Mouse (Mus musculus): Measurements from ENCODE around the gene Ccdc47. TPM values are rescaled to one million over a fixed set of nuclear protein-coding genes. Genes with fewer than 3 reads are reported as not detected.

Ccdc47 gene
- polyA plus RNA-seq, 1 experiment from 2014 or later = 66.5 TPM

DNA sequence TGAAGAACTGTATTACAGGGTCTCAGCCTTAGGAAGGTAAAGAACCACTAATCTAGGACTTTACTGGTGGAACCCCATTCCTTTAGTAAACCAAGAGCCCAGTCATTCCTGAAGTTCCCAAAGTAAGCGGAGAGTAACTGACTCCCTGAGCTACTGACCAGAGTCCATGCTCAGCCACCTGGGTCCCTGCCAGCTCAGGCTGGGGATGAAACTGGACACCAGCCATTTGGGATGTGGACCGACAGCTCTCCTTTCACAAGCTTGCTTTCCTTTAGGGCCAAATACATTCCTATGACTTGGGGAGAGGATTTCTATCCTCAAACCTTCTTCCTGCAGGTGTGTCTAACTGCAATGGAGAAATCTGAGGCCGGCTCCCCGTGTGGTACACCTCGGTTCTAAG is 41.8 kb downstream of the Ccdc47 start:
- Histone ChIP-seq H3K4me1 (ENCODE audit: insufficient read depth) (no peaks in the 10 kb centered on the region), H3K4me3 (ENCODE audit: low read depth, low read length) (no peak overlapping the region), H3K36me3 (ENCODE audit: insufficient read depth) (peaks cover 16% of the 10 kb centered on the region; the same call in 1 of the 2 replicates), H3K9ac (no peak overlapping the region), H3K27me3 (ENCODE audit: insufficient read depth, low read length) (no peaks in the 10 kb centered on the region), H3K4me2 (no peak overlapping the region), H3K9me3 (ENCODE audit: low read depth, low read length) (no peaks in the 10 kb centered on the region), H3K27ac (ENCODE audit: low read depth) (no peak overlapping the region)
- ATAC-seq (ENCODE audit: insufficient read depth) = no peak
- TF ChIP-seq CTCF (IDR thresholded peaks at IDR 0.05; ENCODE audit: low read depth) = no peak
- 78% methylated on average over 5 of the region's 5 CpGs for WGBS
- no peak for DNase-seq

GRCm38 (mm10) chr11:106173228-106173627 is 42.9 kb downstream of the Ccdc47 start:
- Histone ChIP-seq H3K27me3 (ENCODE audit: insufficient read depth, low read length) (no peaks in the 10 kb centered on the region), H3K4me3 (ENCODE audit: low read depth, low read length) (no peak overlapping the region), H3K9me3 (ENCODE audit: low read depth, low read length) (no peaks in the 10 kb centered on the region), H3K9ac (no peak overlapping the region), H3K27ac (ENCODE audit: low read depth) (no peak overlapping the region), H3K36me3 (ENCODE audit: insufficient read depth) (peaks cover 18% of the 10 kb centered on the region; the same call in 1 of the 2 replicates), H3K4me2 (no peak overlapping the region), H3K4me1 (ENCODE audit: insufficient read depth) (no peaks in the 10 kb centered on the region)
- 93% methylated on average over 2 of the region's 2 CpGs for WGBS
- no peak for ATAC-seq (ENCODE audit: insufficient read depth)
- DNase-seq = no peak
- no peak for TF ChIP-seq CTCF (IDR thresholded peaks at IDR 0.05; ENCODE audit: low read depth)

- H3K4me1 ChIP-seq (ENCODE audit: insufficient read depth) = no peaks in the 10 kb centered on the region
- no peak overlapping the region for H3K4me2 ChIP-seq
- H3K9ac ChIP-seq = no peak overlapping the region
- H3K36me3 ChIP-seq (ENCODE audit: insufficient read depth) = peaks cover 36% of the 10 kb centered on the region
- peak; percentile 44 for DNase-seq
- no peak overlapping the region for H3K27ac ChIP-seq (ENCODE audit: low read depth)
- ATAC-seq (ENCODE audit: insufficient read depth) = no peak
- WGBS = 77% methylated on average over 7 of the region's 7 CpGs
- H3K27me3 ChIP-seq (ENCODE audit: insufficient read depth, low read length) = no peaks in the 10 kb centered on the region
- peak; percentile 61 for TF ChIP-seq CTCF (IDR thresholded peaks at IDR 0.05; ENCODE audit: low read depth)
- no peaks in the 10 kb centered on the region for H3K9me3 ChIP-seq (ENCODE audit: low read depth, low read length)
- H3K4me3 ChIP-seq (ENCODE audit: low read depth, low read length) = no peak overlapping the region
These were observed 45.3 kb downstream of the Ccdc47 start for GRCm38 (mm10) chr11:106170807-106171206.

GRCm38 (mm10) chr11:106167435-106167834 is 48.7 kb downstream of the Ccdc47 start:
- H3K9me3 ChIP-seq (ENCODE audit: low read depth, low read length) = no peaks in the 10 kb centered on the region
- no peak overlapping the region for H3K9ac ChIP-seq
- no peaks in the 10 kb centered on the region for H3K4me1 ChIP-seq (ENCODE audit: insufficient read depth)
- no peak overlapping the region for H3K27ac ChIP-seq (ENCODE audit: low read depth)
- DNase-seq (no peak), ATAC-seq (ENCODE audit: insufficient read depth) (no peak)
- H3K4me3 ChIP-seq (ENCODE audit: low read depth, low read length) = no peak overlapping the region
- H3K4me2 ChIP-seq = no peak overlapping the region
- no peak for TF ChIP-seq CTCF (IDR thresholded peaks at IDR 0.05; ENCODE audit: low read depth)
- H3K27me3 ChIP-seq (ENCODE audit: insufficient read depth, low read length) = no peaks in the 10 kb centered on the region
- 77% methylated on average over 5 of the region's 5 CpGs for WGBS
- H3K36me3 ChIP-seq (ENCODE audit: insufficient read depth) = peaks cover 53% of the 10 kb centered on the region

GRCm38 (mm10) chr11:106164601-106165180 is 51.5 kb downstream of the Ccdc47 start:
- no peaks in the 10 kb centered on the region for H3K4me1 ChIP-seq (ENCODE audit: insufficient read depth)
- no peak overlapping the region for H3K4me2 ChIP-seq
- H3K27me3 ChIP-seq (ENCODE audit: insufficient read depth, low read length) = no peaks in the 10 kb centered on the region
- H3K9ac ChIP-seq = no peak overlapping the region
- ATAC-seq (ENCODE audit: insufficient read depth) = no peak
- no peaks in the 10 kb centered on the region for H3K9me3 ChIP-seq (ENCODE audit: low read depth, low read length)
- no peak for DNase-seq
- H3K4me3 ChIP-seq (ENCODE audit: low read depth, low read length) = no peak overlapping the region
- no peak overlapping the region for H3K27ac ChIP-seq (ENCODE audit: low read depth)
- WGBS = 89% methylated on average over 16 of the region's 16 CpGs
- peaks cover 40% of the 10 kb centered on the region for H3K36me3 ChIP-seq (ENCODE audit: insufficient read depth)
- TF ChIP-seq CTCF (IDR thresholded peaks at IDR 0.05; ENCODE audit: low read depth) = no peak

DNA sequence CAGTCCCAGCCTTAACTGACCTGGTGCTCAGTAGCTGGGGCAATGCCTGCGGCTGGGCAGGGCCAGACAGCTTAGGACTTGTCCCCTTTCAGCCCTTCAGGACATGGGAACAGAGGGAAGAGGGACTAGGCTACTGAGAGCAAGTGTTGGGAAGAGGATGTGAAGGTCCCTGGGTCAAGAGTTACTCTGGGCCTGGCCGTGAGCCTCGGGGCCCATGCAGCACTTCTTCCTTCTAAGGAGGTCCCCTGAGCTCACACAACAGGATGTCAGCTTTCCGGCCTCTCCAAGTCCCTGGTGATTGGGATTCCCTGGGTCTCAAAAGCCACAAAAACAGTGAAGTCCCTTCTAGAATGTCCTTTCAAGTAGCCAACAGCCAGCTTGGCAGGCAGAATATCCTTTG is 52.6 kb downstream of the Ccdc47 start:
- Histone ChIP-seq H3K9me3 (ENCODE audit: low read depth, low read length) (no peaks in the 10 kb centered on the region), H3K9ac (no peak overlapping the region), H3K4me2 (no peak overlapping the region), H3K4me3 (ENCODE audit: low read depth, low read length) (no peak overlapping the region), H3K4me1 (ENCODE audit: insufficient read depth) (no peaks in the 10 kb centered on the region), H3K27me3 (ENCODE audit: insufficient read depth, low read length) (no peaks in the 10 kb centered on the region), H3K27ac (ENCODE audit: low read depth) (peak overlapping the region; percentile 58), H3K36me3 (ENCODE audit: insufficient read depth) (peaks cover 38% of the 10 kb centered on the region)
- no peak for ATAC-seq (ENCODE audit: insufficient read depth)
- TF ChIP-seq CTCF (IDR thresholded peaks at IDR 0.05; ENCODE audit: low read depth) = no peak
- peak; percentile 27 for DNase-seq
- whole genome bisulfite sequencing = 86% methylated on average over 4 of the region's 4 CpGs

- no peak for TF ChIP-seq CTCF (IDR thresholded peaks at IDR 0.05; ENCODE audit: low read depth)
- peaks cover 42% of the 10 kb centered on the region for H3K36me3 ChIP-seq (ENCODE audit: insufficient read depth)
These were observed 53.9 kb downstream of the Ccdc47 start for GRCm38 (mm10) chr11:106162237-106162636.

More at GRCm38 (mm10) chr11:106162237-106162636, 53.9 kb downstream of the Ccdc47 start:
- Histone ChIP-seq H3K27ac (ENCODE audit: low read depth) (no peak overlapping the region), H3K9ac (no peak overlapping the region), H3K4me3 (ENCODE audit: low read depth, low read length) (no peak overlapping the region), H3K27me3 (ENCODE audit: insufficient read depth, low read length) (no peaks in the 10 kb centered on the region), H3K4me1 (ENCODE audit: insufficient read depth) (no peaks in the 10 kb centered on the region), H3K9me3 (ENCODE audit: low read depth, low read length) (no peaks in the 10 kb centered on the region), H3K4me2 (no peak overlapping the region)
- ATAC-seq (ENCODE audit: insufficient read depth) (no peak), DNase-seq (no peak)
- WGBS = 75% methylated on average over 2 of the region's 2 CpGs

All from lung, embryonic 14.5 days (tissue).